Comparison of ENCODE assay signal across 19 mouse cellular contexts in the genomic region with DNA sequence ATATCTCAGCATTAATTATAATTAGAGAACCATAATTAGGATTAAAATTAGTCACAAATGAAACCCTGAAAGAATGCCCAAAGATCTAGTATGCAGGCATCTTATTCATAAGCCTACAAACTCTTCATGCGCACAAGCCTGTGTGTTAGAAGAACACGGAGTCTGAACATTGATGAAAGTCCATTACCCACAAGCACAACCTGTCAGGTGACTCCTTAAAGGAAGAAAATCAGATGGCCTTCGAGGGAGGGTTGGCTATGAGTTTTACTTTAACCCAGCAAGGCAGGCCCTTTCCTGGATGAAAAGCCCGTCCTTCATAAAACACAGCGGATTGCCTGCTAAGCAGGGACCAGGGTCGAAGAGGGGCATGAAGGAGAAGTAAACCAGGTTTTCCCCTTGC. TPM values are rescaled to one million over a fixed set of nuclear protein-coding genes. Genes with fewer than 3 reads are reported as not detected.
"Had no signal": no experiment of that assay in that cellular context is flagged by ENCODE, and none has a peak within 500 bp of the region (broad histone marks: within the 10 kb centered on the region; RNA-seq: fewer than 3 reads in every experiment).

No protein-coding gene starts in this region.

- H3K4me1 ChIP-seq: limb, embryonic 10.5 days; liver, embryonic 12.5 days; neural tube, embryonic 15.5 days had no signal

- H3K36me3 ChIP-seq: limb, embryonic 10.5 days; liver, embryonic 12.5 days; midbrain, embryonic 10.5 days; neural tube, embryonic 15.5 days had no signal

- H3K4me2 ChIP-seq: liver, embryonic 12.5 days; lung, embryonic 14.5 days; neural tube, embryonic 15.5 days had no signal

- H3K27ac ChIP-seq: left cerebral cortex, adult 2 months; limb, embryonic 10.5 days; liver, embryonic 12.5 days; midbrain, embryonic 10.5 days; neural tube, embryonic 15.5 days had no signal

- H3K4me3 ChIP-seq: left cerebral cortex, adult 2 months; limb, embryonic 10.5 days; liver, embryonic 12.5 days; midbrain, embryonic 10.5 days; myocyte; neural tube, embryonic 15.5 days had no signal

- ATAC-seq: liver, embryonic 12.5 days had no signal

- H3K9ac ChIP-seq: liver, embryonic 12.5 days; lung, embryonic 14.5 days; neural tube, embryonic 15.5 days had no signal

- H3K9me3 ChIP-seq: limb, embryonic 10.5 days; liver, embryonic 12.5 days; midbrain, embryonic 10.5 days; neural tube, embryonic 15.5 days had no signal

- DNase-seq: lung, embryonic 14.5 days; lung, postnatal 10 days; lung, postnatal 4 days; midbrain, embryonic 14.5 days; right cerebral cortex, adult 18-20 months; right cerebral cortex, postnatal 25 days; thymus, postnatal 36 days had no signal

- H3K27me3 ChIP-seq: liver, embryonic 12.5 days; neural tube, embryonic 15.5 days had no signal

RNA-seq across cellular contexts. Expression of gene Txndc8, which starts 35.9 kb away (rescaled TPM):
- polyA plus RNA-seq: limb, embryonic 10.5 days; limb, embryonic 14.5 days; liver, embryonic 12.5 days; liver, embryonic 16.5 days; lung, embryonic 14.5 days; midbrain, embryonic 10.5 days; midbrain, embryonic 14.5 days; myocyte; neural tube, embryonic 11.5 days; neural tube, embryonic 15.5 days; small intestine, adult 2 months; stomach, embryonic 16.5 days; thymus, postnatal 0 days had no signal
